Mouse (Mus musculus): Measurements from ENCODE around the gene Paqr8.

- no peak for TF ChIP-seq EP300 (IDR thresholded peaks at IDR 0.05)
- TF ChIP-seq CTCF (IDR thresholded peaks at IDR 0.05): no peak
These were observed 15.7 kb downstream of the Paqr8 start for GRCm38 (mm10) chr1:20906128-20906515.

Data from lung, postnatal 0 days (tissue).